Mouse (Mus musculus) brain, embryonic 18.5 days (tissue): ENCODE data around the gene Lhfpl1.
"Not testable (repeated sequence)": the region's sequence is repeated elsewhere in the genome, so short reads cannot be mapped to it uniquely, and the experiment has no call there.

Source experiments
- DNase-seq: peaks from one replicate; pipeline ENCODE4 v3.0.0-alpha.2; 2012; ENCODE audit warnings: low read depth, low spot score

The Lhfpl1 gene

DNA sequence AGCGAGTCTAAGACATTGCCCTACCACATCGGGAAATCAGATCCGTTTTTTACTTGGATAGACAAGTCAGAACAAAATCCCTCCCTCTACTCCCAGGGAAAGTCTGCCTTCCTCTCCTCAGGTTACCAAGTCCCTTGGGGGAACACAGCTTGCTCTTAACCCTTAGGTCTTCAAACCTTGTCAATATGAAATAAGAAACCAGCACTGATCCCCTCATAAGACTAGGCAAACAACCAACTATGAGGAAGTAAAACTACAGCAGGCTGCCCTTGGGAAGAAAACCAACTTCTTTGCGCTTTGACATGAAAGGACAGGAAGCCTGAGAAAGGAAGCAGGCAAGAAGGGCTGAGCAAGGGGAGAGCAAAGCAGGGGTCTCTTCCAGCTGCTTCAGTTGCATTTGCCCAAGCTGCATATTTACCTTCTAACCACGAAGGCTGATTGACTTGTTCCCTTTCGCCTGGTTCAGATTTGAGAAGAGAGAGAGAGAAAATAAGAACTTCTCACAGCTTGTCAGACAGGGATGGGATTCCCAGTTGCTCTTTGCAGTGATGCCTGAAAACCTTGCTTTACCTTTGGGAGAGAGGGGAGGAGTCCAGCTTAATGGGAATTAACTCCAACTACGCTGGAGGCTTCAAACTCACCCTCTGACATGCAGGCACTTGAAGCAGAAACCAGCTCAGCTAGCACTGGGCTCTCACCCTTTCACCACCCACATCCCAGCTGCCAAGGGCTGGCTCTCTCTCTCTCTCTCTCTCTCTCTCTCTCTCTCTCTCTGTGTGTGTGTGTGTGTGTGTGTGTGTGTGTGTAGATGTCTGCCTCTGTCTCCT, at the start of gene Lhfpl1:
Gene Lhfpl1, minus strand, starts transcription at position 713 of the 827 bp plus-strand sequence.
- DNase-seq: no peak

- DNase-seq: no peak
These were observed 22.9 kb upstream of the Lhfpl1 start for GRCm38 (mm10) chrX:145371839-145372238.

DNA sequence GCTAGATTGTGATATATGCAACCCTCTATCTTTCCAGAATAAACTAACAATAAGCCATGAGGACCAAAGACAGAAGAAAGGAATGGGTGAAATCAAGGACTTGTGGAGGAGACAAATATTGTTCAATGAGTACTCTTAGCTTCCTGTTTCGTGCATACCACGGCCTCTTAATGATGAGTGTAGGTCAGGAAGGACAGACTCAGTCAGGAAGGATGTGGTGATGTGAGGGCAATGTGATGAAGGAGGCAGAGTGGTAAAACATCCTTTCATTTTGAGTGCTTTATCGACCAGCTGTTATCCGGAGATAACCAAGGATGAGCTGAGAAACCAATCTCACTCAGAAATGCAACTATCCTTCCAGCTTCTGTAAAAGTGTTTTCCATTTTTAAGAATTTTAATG, 13.6 kb upstream of the Lhfpl1 start:
- no peak for DNase-seq

- no peak for DNase-seq
These were observed 6.5 kb downstream of the Lhfpl1 start for GRCm38 (mm10) chrX:145342402-145342801.

DNA sequence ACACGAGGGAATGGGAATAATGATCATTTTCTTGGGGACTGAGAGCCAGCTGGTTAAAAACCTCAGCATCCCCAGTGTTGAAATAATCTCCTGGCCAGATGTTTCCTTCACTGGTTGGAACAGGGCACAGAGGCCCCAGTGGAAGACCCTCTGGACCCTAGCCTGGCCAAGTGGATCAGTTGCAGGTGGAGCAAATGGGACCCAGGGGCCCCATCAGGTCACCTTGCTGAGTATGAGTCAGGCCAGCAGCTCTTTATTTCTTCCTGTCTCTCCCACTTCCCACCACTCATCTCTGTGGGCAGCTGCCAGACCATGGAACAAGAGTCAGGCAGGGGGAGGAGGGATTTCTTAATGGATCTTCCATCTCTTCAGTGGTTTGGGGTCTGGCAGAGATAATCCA, 12.7 kb downstream of the Lhfpl1 start:
- no peak for DNase-seq

DNA sequence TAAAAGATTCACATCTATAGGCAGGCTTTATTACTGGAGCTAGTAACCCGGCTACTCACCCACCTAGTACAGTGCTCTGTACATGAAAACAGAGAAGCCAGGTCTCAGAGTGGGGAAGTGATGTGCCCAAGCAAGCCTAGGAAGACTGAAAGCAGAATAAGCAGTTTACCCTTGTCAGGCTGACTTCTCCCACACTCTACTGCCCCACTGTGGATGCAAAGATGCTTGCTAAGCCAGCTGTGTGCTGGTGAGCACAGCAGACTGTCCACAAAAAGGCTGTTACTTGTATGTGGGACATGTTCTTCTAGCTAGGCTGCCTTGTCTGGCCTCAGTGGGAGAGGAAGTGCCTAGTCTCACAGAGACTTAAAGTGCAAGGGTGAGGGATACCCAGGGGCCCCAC, 40.3 kb downstream of the Lhfpl1 start:
- DNase-seq: no peak

DNA sequence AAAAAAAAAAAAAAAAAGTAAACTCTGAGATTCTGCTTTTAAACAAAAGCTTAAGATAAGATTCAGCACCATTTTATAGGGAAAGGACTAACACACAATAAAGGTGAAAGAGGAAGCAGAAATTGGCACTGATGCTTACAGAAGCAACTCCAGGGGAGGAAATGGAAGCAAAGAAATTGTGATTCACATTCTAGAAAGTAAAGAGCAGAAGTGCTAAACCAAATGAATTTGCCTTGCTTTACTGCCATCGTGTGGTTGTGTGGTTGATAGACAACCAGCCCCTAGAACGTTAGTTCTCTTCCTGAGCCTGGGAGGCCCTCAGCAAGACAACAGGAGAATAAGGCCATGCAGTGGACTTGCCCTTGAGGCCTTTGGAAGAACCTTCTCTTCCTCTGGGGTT, 41.7 kb downstream of the Lhfpl1 start:
- no peak for DNase-seq

GRCm38 (mm10) chrX:145300232-145300631, 48.7 kb downstream of the Lhfpl1 start:
- not testable (repeated sequence) for DNase-seq

GRCm38 (mm10) chrX:145272209-145272608, 76.7 kb downstream of the Lhfpl1 start:
- DNase-seq: no peak

DNA sequence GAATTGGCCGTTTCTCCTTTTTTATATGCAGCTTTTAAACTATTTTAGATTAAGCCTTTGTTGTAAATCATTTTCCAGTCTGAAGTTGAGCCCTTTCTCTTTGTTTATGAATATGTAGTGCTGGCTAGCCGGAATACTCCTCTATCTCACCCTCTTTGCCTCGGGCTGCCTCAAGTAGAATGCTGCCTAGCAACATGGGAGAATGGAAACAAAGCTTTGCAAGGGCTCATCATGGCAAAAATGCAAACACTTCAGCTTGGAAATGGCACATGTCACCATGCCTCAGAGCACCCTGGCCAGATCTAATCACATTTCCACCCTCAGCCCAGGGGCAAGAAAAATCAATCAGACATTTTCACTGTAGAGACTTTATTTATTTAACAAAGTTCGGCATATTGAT, 77.1 kb downstream of the Lhfpl1 start:
- no peak for DNase-seq

DNA sequence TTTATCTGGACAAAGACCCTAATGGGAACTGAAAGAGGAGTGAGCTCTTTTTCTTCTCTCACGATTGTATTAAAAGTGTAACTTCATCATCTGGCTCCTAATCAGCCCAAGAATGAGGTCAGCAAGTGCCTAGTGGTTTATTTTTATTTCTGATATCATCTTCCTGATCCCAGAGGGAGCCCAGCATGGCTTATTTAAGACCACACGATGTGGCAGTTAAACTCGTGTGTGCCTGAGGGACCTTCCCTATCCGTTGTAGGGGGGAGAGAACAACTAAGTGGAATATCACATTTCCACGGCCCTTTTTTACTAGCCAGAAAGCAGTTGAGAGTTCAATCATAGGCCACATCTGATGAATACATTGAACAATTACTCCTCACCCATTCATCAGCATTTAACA, 87.1 kb downstream of the Lhfpl1 start:
- DNase-seq: no peak
